Mouse (Mus musculus) ES-Bruce4 (cell line): ENCODE data around the gene Nop9.

Experiments
- CTCF ChIP-seq: IDR thresholded peaks from one replicate; pipeline ENCODE4 v1.8.1; 2011; ENCODE audit warnings: low read depth, low read length
- POLR2A ChIP-seq: IDR thresholded peaks from one replicate; pipeline ENCODE4 v1.8.1; 2011; ENCODE audit warnings: low read length; ENCODE audit not compliant: insufficient read depth

DNA sequence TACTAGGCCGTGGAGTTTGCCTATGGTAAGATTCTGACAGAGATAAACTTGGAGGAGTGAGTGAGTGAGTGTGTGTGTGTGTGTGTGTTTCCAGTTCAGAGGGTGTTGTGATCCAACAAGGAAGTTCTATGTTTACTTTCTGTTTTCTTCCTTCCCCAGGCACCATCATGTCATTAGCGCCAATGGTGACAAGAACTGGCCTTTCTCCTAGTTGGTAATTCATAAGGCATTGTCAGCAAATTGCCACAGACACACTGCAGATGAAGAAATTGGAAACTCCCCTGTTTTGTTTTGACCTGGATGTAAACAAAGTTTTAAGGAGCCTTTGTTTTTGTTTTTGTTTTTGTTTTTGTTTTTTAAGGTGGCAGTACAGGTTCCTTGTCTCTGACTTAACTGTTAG, 48.0 kb downstream of the Nop9 start:
- TF ChIP-seq POLR2A (no peak), CTCF (no peak)
